Mouse (Mus musculus) embryonic fibroblast, embryonic 13.5 days (primary cell): ENCODE measurements around the gene A930017K11Rik.

Experiments
- CTCF ChIP-seq: IDR thresholded peaks from 2 replicates; pipeline ENCODE4 v1.5.1; 2011; ENCODE audit warnings: mild to moderate bottlenecking, control low read depth, low read length, moderate library complexity, borderline replicate concordance; ENCODE audit not compliant: insufficient read depth
- POLR2A ChIP-seq: IDR thresholded peaks from 2 replicates; pipeline ENCODE4 v1.6.1; 2011; ENCODE audit warnings: low read depth, mild to moderate bottlenecking, control low read depth, low read length, moderate library complexity

- TF ChIP-seq POLR2A = no peak
- no peak for TF ChIP-seq CTCF
Measured at GRCm38 (mm10) chr17:25968176-25968575, 15.8 kb upstream of the A930017K11Rik start.
